Mouse (Mus musculus) kidney, embryonic 15.5 days (tissue): Measurements from ENCODE around the gene Erg28. TPM values are rescaled to one million over a fixed set of nuclear protein-coding genes. Genes with fewer than 3 reads are reported as not detected.

Experiments used
- ATAC-seq: fragments of 200-750 bp; cut with Nextera tagmentation; replicated peaks from 2 replicates; pipeline ENCODE4 v1.8.0; 2017; ENCODE audit warnings: moderate TSS enrichment; ENCODE audit not compliant: low FRiP score
- H3K27ac ChIP-seq: fragments of 300-500 bp; sonication (generic); 2 replicates; pipeline ENCODE4 v1.5.1; 2015; ENCODE audit warnings: mild to moderate bottlenecking, inconsistent platforms
- H3K27me3 ChIP-seq: fragments of 300-500 bp; sonication (generic); 2 replicates; pipeline ENCODE4 v1.6.1; 2015; ENCODE audit warnings: inconsistent platforms
- H3K36me3 ChIP-seq: fragments of 300-500 bp; sonication (generic); 2 replicates; pipeline ENCODE4 v1.6.1; 2015; ENCODE audit warnings: inconsistent platforms
- H3K4me1 ChIP-seq: fragments of 300-500 bp; sonication (generic); 2 replicates; pipeline ENCODE4 v1.6.1; 2015; ENCODE audit warnings: inconsistent platforms
- H3K4me2 ChIP-seq: fragments of 300-500 bp; sonication (generic); 2 replicates; pipeline ENCODE4 v1.6.1; 2015; ENCODE audit warnings: moderate library complexity, mild to moderate bottlenecking, inconsistent platforms
- H3K4me3 ChIP-seq: fragments of 300-500 bp; sonication (generic); replicated peaks from 2 replicates; pipeline ENCODE4 v1.5.1; 2015; ENCODE audit warnings: mild to moderate bottlenecking, inconsistent platforms
- H3K9ac ChIP-seq: fragments of 300-500 bp; sonication (generic); 2 replicates; pipeline ENCODE4 v1.6.1; 2015; ENCODE audit warnings: mild to moderate bottlenecking, inconsistent platforms
- H3K9me3 ChIP-seq: fragments of 300-500 bp; sonication (generic); replicated peaks from 2 replicates; pipeline ENCODE4 v1.6.1; 2016; ENCODE audit warnings: inconsistent platforms
- WGBS: fragments of 180-500 bp; shearing (Covaris S2); methylation state at CpG from one replicate; pipeline ENCODE4 v1.1.7; 2015; ENCODE audit warnings: mixed read lengths; 5-methylcytosine and 5-hydroxymethylcytosine counted together
- polyA plus RNA-seq: library from polyadenylated mRNA; unstranded; fragments of >200 nt; fragmentation: Nextera tagmentation; extraction: Ambion mirVana; gene quantifications from 2 replicates; pipeline ENCODE4 v1.2.1, GENCODE M21; 2015

The Erg28 gene
- polyA plus RNA-seq, 1 experiment from 2014 or later, result 117 TPM

GRCm38 (mm10) chr12:85767750-85768149, 56.6 kb downstream of the Erg28 start:
- Histone ChIP-seq H3K27ac (no peak overlapping the region), H3K36me3 (no peaks in the 10 kb centered on the region), H3K4me2 (no peak overlapping the region), H3K9me3 (no peaks in the 10 kb centered on the region), H3K27me3 (no peaks in the 10 kb centered on the region), H3K4me3 (no peak overlapping the region), H3K4me1 (no peaks in the 10 kb centered on the region), H3K9ac (no peak overlapping the region)
- 61% methylated on average over 4 of the region's 4 CpGs for WGBS
- no peak for ATAC-seq

GRCm38 (mm10) chr12:85766287-85766686, 58.1 kb downstream of the Erg28 start:
- no peak for ATAC-seq
- 86% methylated on average over 3 of the region's 3 CpGs for WGBS
- no peak overlapping the region for H3K4me3 ChIP-seq
- H3K4me1 ChIP-seq, result no peaks in the 10 kb centered on the region
- H3K9me3 ChIP-seq, result no peaks in the 10 kb centered on the region
- H3K36me3 ChIP-seq, result no peaks in the 10 kb centered on the region
- H3K4me2 ChIP-seq, result no peak overlapping the region
- H3K27ac ChIP-seq, result no peak overlapping the region
- H3K9ac ChIP-seq, result no peak overlapping the region
- H3K27me3 ChIP-seq, result no peaks in the 10 kb centered on the region

Other genes with a start within 250 kb of the Erg28 start
- 0.41 and 0.61 TPM in 2 replicates for gene Jdp2, start 225.5 kb downstream of the Erg28 start, polyA plus RNA-seq
- 3.5 and 4.0 TPM in 2 replicates for gene Batf, start 137.9 kb downstream of the Erg28 start, polyA plus RNA-seq
- 4.2 and 4.4 TPM in 2 replicates for gene Flvcr2, start 78.0 kb downstream of the Erg28 start, polyA plus RNA-seq
- gene Ttll5, start 109 bp upstream of the Erg28 start, polyA plus RNA-seq, result 13.0 and 13.2 TPM in 2 replicates